Mouse (Mus musculus): ENCODE measurements around the gene Sox2. TPM values are rescaled to one million over a fixed set of nuclear protein-coding genes. Genes with fewer than 3 reads are reported as not detected.

Gene Sox2
- polyA plus RNA-seq, 1 experiment from 2014 or later = 49.5 TPM

DNA sequence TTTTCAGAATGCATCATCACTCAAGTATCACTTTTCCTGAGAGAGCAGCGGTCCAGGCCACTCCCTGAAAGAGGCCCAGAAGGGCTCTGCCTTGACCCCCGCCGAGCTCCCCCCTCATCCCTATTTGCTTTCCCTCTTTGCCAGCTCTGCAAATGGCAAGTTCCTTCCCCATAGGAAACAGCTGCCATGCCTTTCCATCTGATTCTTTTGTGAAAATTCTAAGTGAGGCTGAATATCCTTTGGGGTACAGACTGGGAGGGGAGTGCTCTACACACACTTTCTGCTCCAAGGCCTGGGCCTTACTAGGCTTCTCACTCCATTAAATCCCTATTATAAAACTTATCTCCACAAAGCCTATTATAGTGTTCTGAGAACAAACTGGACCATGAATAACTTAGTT, 29.7 kb downstream of the Sox2 start:
- H3K4me2 ChIP-seq (replicated peaks) = no peak overlapping the region
- peaks cover 23% of the 10 kb centered on the region for H3K4me1 ChIP-seq
- no peaks in the 10 kb centered on the region for H3K27me3 ChIP-seq
- H3K9me3 ChIP-seq = no peaks in the 10 kb centered on the region
- WGBS = 5% methylated on average over 3 of the region's 3 CpGs
- no peak overlapping the region for H3K4me3 ChIP-seq
- H3K36me3 ChIP-seq = 0 out of 2 replicates have a peak, but pooled peaks cover 12% of the 10 kb centered on the region
- peak overlapping the region; percentile 72 for H3K27ac ChIP-seq (replicated peaks)
- peak; percentile 78 for ATAC-seq (ENCODE audit: low FRiP score, low read depth)
- H3K9ac ChIP-seq (replicated peaks) = no peak overlapping the region

DNA sequence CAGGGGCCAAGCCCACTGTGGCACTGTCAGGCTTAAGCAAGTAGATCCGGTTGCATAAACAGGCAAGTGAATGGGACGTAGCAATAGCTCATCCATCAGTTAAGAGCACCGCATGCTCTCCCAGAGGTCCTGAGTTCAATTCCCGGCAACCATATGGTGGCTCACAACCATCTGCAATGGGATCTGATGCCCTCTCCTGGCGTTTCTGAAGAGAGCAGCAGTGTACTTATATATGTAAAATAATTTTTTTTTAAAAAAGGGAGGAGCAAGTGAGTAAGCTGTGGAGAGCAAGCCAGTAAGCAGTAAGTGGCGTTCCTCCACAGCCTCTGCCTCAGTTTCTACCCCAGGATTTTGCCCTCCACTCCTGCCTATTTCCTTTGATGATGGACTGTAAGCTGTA, 37.9 kb downstream of the Sox2 start:
- 92% methylated on average over 6 of the region's 6 CpGs for WGBS
- H3K9me3 ChIP-seq = no peaks in the 10 kb centered on the region
- H3K4me1 ChIP-seq = peaks cover 13% of the 10 kb centered on the region
- no peaks in the 10 kb centered on the region for H3K27me3 ChIP-seq
- no peak overlapping the region for H3K27ac ChIP-seq (replicated peaks)
- H3K4me2 ChIP-seq (replicated peaks) = no peak overlapping the region
- ATAC-seq (ENCODE audit: low FRiP score, low read depth) = no peak
- no peak overlapping the region for H3K9ac ChIP-seq (replicated peaks)
- no peaks in the 10 kb centered on the region for H3K36me3 ChIP-seq
- no peak overlapping the region for H3K4me3 ChIP-seq

DNA sequence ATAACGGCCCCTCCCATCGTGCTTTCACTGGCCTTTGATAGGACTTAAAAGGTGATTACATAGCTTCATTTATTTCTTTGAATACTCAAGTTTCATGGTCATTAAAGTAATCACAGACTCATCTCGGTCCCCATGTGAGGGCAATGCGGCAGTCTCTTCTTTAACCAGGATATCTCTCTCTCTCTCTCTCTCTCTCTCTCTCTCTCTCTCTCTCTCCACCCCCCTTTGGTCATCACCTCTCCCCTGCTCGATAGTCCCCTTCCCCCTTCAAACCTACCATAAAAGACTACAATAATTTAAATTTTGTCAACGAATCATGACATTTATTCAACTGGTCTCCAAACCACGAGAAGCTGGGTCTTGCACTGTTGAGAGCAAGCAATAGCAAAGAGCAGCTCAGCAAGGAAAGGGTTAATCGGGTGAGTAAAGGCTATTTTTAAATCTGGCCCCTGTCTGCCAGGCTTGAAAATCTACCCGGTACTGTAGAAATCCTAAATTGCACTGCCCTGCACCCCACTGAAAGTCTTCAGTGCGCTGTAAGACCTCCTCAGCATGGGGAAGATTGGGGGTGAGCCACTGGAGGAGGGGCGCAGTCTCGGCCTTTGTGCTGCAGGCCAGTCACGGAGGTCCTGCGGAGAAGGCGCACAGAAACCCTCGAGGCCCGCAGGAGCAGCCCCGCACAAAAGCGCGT, 41.6 kb downstream of the Sox2 start:
- Histone ChIP-seq H3K27ac (replicated peaks) (peak overlapping the region; percentile 58), H3K4me1 (peaks cover 13% of the 10 kb centered on the region), H3K27me3 (no peaks in the 10 kb centered on the region), H3K9ac (replicated peaks) (peak overlapping the region; percentile 58), H3K36me3 (no peaks in the 10 kb centered on the region), H3K4me2 (replicated peaks) (peak overlapping the region; percentile 53), H3K9me3 (no peaks in the 10 kb centered on the region), H3K4me3 (peak overlapping the region; percentile 31)
- 6% methylated on average over 20 of the region's 20 CpGs for WGBS
- ATAC-seq (ENCODE audit: low FRiP score, low read depth) = peak; percentile 85

DNA sequence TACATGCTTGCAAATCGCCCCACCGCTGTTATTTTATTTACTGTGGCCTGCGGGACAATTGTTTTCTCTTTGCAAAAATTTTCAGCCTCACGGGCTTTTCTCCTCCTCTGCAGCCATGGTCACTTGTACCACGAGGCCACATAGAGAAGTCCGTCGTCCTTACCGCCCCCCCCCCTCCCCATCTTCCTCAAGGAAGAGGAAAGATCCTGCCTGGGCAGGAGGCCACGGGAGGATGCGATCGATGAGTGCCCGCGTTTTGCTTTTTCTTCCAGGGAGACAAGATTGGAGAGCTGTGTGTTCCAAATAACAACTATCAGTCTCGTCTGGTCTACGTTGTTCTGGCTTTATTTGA, 42.2 kb downstream of the Sox2 start:
- Histone ChIP-seq H3K9me3 (no peaks in the 10 kb centered on the region), H3K4me2 (replicated peaks) (peak overlapping the region; percentile 53), H3K27me3 (no peaks in the 10 kb centered on the region), H3K36me3 (no peaks in the 10 kb centered on the region), H3K4me1 (peaks cover 13% of the 10 kb centered on the region), H3K27ac (replicated peaks) (peak overlapping the region; percentile 58), H3K4me3 (peak overlapping the region; percentile 31), H3K9ac (replicated peaks) (peak overlapping the region; percentile 58)
- 9% methylated on average over 15 of the region's 15 CpGs for WGBS
- ATAC-seq (ENCODE audit: low FRiP score, low read depth) = peak; percentile 73

MicroRNAs encoded within 50 kb of the gene (microRNA counts, 519-probe panel; counts per million panel counts)
- not detected for microRNA mmu-miR-1897-3p

Small RNA genes within 50 kb of the gene (microRNA-seq; reads per million reads assigned to microRNA genes)
- gene Mir1897 = not detected
